Mouse (Mus musculus) forebrain, postnatal 0 days (tissue): ENCODE data around the gene Nrxn3. TPM values are rescaled to one million over a fixed set of nuclear protein-coding genes. Genes with fewer than 3 reads are reported as not detected.

Experiments
- ATAC-seq: fragments of 200-750 bp; cut with Nextera tagmentation; 2 replicates; pipeline ENCODE4 v1.8.0; 2017; ENCODE audit warnings: mild to moderate bottlenecking, moderate library complexity
- DNase-seq: peaks from one replicate; pipeline ENCODE4 v3.0.0-alpha.2; 2015
- H3K27ac ChIP-seq: fragments of 300-500 bp; sonication (generic); 2 replicates; pipeline ENCODE4 v1.5.1; 2014; ENCODE audit warnings: low read depth, mild to moderate bottlenecking, antibody characterized with exemption, low read length, moderate library complexity, mixed read lengths
- H3K27me3 ChIP-seq: fragments of 300-500 bp; sonication (generic); 2 replicates; pipeline ENCODE4 v1.6.1; 2014; ENCODE audit warnings: mild to moderate bottlenecking, low read length, mixed read lengths; ENCODE audit not compliant: insufficient read depth
- H3K36me3 ChIP-seq: fragments of 300-500 bp; sonication (generic); 2 replicates; pipeline ENCODE4 v1.6.1; 2014; ENCODE audit warnings: mild to moderate bottlenecking, moderate library complexity; ENCODE audit not compliant: insufficient read depth
- H3K4me1 ChIP-seq: fragments of 300-500 bp; sonication (generic); 2 replicates; pipeline ENCODE4 v1.6.1; 2014; ENCODE audit warnings: antibody characterized with exemption; ENCODE audit not compliant: insufficient read depth
- H3K4me2 ChIP-seq: fragments of 300-500 bp; sonication (generic); 2 replicates; pipeline ENCODE4 v1.6.1; 2014; ENCODE audit warnings: low read depth, mild to moderate bottlenecking, moderate library complexity
- H3K4me3 ChIP-seq: fragments of 300-500 bp; sonication (generic); 2 replicates; pipeline ENCODE4 v1.5.1; 2014; ENCODE audit warnings: low read depth, low read length, mixed read lengths
- H3K9ac ChIP-seq: fragments of 300-500 bp; sonication (generic); 2 replicates; pipeline ENCODE4 v1.6.1; 2014; ENCODE audit warnings: mild to moderate bottlenecking
- H3K9me3 ChIP-seq: fragments of 300-500 bp; sonication (generic); 2 replicates; pipeline ENCODE4 v1.6.1; 2016; ENCODE audit warnings: low read length
- CTCF ChIP-seq: sonication (generic); IDR thresholded peaks from 2 replicates; pipeline ENCODE4 v1.5.1; 2016; ENCODE audit warnings: antibody characterized with exemption, control low read depth, low read depth
- WGBS: fragments of 180-500 bp; shearing (Covaris S2); extraction: QIAGEN DNeasy Blood & Tissue Kit; methylation state at CpG from one replicate; pipeline ENCODE4 v1.1.7; 2014; 5-methylcytosine and 5-hydroxymethylcytosine counted together
- polyA plus RNA-seq: library from polyadenylated mRNA; unstranded; fragments of >200 nt; fragmentation: Nextera tagmentation; extraction: Ambion mirVana; gene quantifications from 2 replicates; pipeline ENCODE4 v1.2.1, GENCODE M21; 2015
- total RNA-seq: library from RNA; depleted of rRNA; stranded (reverse); fragments of >200 nt; gene quantifications from 2 replicates; pipeline ENCODE4 v1.2.3, GENCODE M21; 2014

The Nrxn3 gene
- total and polyA plus RNA-seq, 2 experiments from 2014 or later = 59.9 to 94.6 TPM

DNA sequence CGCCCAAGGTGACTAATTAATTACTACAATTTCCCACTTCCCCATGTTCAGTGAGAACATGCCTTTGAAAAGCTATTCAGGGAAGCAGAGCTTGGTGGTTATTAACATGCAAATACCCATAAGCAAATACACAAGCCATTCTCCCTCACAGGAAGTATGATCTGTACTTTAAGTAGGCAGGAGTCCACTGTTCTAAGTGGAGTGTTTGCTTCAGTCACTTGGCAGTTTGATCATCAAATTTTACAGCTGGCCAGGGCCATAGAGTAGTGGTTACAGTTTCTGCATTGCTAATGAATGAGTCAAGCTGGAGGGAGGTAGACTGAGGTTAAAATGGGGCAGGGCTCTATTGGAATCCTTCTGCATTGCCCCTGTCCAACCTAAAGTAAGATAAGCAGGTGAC, 1120.2 kb downstream of the Nrxn3 start:
- no peak overlapping the region for H3K9ac ChIP-seq
- TF ChIP-seq CTCF = no peak
- DNase-seq (no peak), ATAC-seq (no peak)
- WGBS = 68% methylated on average over 1 of the region's 1 CpGs
- H3K27me3 ChIP-seq = no peaks in the 10 kb centered on the region
- peaks cover 6% of the 10 kb centered on the region; the same call in 1 of the 2 replicates for H3K4me1 ChIP-seq
- H3K4me2 ChIP-seq = no peak overlapping the region
- no peaks in the 10 kb centered on the region for H3K36me3 ChIP-seq
- no peak overlapping the region for H3K27ac ChIP-seq
- no peak overlapping the region for H3K4me3 ChIP-seq
- H3K9me3 ChIP-seq = no peaks in the 10 kb centered on the region

DNA sequence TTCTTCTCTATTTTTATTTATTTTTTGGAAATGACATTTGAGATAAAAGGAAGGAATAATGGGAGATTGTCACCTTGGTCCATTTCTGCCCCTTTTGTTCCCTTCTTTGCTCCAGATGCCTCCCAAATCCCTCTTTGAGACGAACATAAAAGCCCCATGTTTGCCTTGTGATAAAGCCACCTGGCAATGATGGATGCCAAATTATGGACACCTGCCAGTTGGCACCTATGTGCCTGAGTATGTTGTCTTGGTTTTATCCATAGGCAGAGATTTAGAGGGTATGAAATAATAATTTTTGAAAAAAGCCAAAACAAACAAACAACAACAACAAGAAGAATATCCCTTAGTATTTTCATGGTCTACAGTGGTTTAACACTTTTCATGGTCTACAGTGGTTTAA, 1125.4 kb downstream of the Nrxn3 start:
- 36% methylated on average over 1 of the region's 1 CpGs for WGBS
- Histone ChIP-seq H3K4me2 (no peak overlapping the region), H3K9ac (no peak overlapping the region), H3K9me3 (no peaks in the 10 kb centered on the region), H3K27me3 (no peaks in the 10 kb centered on the region), H3K36me3 (no peaks in the 10 kb centered on the region), H3K27ac (no peak overlapping the region), H3K4me1 (peaks cover 6% of the 10 kb centered on the region; the same call in 1 of the 2 replicates), H3K4me3 (no peak overlapping the region)
- DNase-seq (no peak), ATAC-seq (no peak)
- TF ChIP-seq CTCF = no peak

DNA sequence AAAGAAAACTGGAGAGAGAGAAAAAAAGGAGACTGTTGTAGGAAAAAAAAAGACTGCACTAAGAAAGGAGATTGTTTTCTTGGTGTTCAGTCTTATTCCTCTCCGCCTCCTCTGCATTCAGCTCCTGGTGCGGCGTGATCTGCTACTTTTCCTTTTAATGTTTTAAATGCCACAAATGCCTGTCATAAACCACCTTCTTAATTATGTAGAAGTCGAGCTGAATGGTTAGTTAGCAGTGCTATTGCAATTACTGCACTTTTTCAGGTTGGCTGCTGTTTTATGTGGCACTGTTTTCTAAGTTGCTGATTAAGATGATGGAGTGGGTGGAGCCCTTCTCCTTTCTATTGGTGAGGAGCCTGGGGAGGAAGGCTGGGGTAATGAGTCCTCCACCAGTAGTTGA, 1131.7 kb downstream of the Nrxn3 start:
- H3K4me2 ChIP-seq = no peak overlapping the region
- WGBS = 11% methylated on average over 4 of the region's 4 CpGs

DNA sequence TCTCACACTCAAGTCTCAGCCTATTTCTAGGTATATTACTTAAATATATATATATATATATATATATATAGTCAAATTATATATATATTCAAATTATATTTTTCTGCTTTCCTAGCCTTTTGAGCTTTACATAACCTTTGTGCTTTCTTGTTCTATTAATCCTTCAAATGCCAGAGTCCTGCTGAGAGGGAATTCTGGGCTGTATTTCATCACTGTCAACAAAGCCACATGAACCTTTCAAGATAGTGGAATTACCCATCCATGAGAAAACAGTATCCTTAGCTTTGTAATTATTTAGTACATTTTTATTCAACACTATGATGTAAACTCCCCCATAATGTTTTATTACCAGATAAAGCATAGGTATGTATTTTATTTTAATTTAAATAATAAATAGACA, 1144.4 kb downstream of the Nrxn3 start:
- H3K27me3 ChIP-seq = no peaks in the 10 kb centered on the region
- no peak for ATAC-seq
- H3K9ac ChIP-seq = no peak overlapping the region
- H3K4me1 ChIP-seq = no peaks in the 10 kb centered on the region
- no peaks in the 10 kb centered on the region for H3K9me3 ChIP-seq
- no peak overlapping the region for H3K4me2 ChIP-seq
- no peak for DNase-seq
- H3K27ac ChIP-seq = no peak overlapping the region
- H3K36me3 ChIP-seq = no peaks in the 10 kb centered on the region
- TF ChIP-seq CTCF = no peak
- H3K4me3 ChIP-seq = no peak overlapping the region

More for the DNA sequence above, 1131.7 kb downstream of the Nrxn3 start:
- ATAC-seq (no peak; the same call in 1 of the 2 replicates), DNase-seq (no peak)
- Histone ChIP-seq H3K36me3 (no peaks in the 10 kb centered on the region), H3K4me1 (no peaks in the 10 kb centered on the region; the same call in 1 of the 2 replicates), H3K9me3 (no peaks in the 10 kb centered on the region), H3K27ac (no peak overlapping the region), H3K9ac (no peak overlapping the region), H3K27me3 (no peaks in the 10 kb centered on the region), H3K4me3 (no peak overlapping the region)
- TF ChIP-seq CTCF = no peak

DNA sequence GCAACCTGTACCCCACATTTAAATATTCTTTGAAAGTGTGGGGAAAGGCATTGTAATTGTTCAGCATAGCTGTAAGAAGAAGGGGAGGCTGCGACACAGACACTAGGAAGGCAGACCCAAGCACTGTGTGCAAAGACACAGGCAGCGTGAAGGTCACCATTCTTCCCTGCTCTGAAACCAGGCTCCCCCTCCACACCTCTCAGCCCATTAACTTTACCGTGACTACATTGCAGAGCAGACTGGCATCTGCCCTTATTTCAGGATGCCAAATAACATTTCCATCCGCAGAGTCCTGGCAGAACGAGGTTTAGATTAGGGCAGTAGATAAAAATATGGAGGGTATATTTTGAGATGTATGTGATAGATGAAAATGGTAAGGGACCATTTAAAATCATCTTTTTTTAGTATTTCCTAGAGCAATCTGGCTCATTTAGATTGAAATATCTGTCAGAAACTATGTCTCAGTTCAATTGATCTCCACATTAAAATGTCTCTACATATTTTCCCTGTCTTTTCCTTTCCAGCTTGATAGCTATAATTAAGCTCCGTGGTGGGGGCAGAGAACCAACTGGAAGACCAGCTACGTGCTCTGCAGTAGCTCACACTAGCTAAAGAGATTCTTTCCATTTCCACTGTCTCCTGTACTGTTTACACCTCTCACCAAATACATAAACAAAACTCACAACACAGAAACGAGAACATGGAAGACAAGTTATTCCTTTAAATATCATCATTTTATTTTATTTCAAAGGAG, 1160.1 kb downstream of the Nrxn3 start:
- H3K4me1 ChIP-seq = 0 out of 2 replicates have a peak, but pooled peaks cover 2% of the 10 kb centered on the region
- H3K4me3 ChIP-seq = no peak overlapping the region
- no peak for TF ChIP-seq CTCF
- ATAC-seq (no peak), DNase-seq (no peak)
- WGBS = 45% methylated on average over 8 of the region's 8 CpGs
- H3K4me2 ChIP-seq = no peak overlapping the region
- H3K9ac ChIP-seq = no peak overlapping the region
- no peaks in the 10 kb centered on the region for H3K9me3 ChIP-seq
- H3K27ac ChIP-seq = no peak overlapping the region
- no peaks in the 10 kb centered on the region for H3K36me3 ChIP-seq
- no peaks in the 10 kb centered on the region for H3K27me3 ChIP-seq

DNA sequence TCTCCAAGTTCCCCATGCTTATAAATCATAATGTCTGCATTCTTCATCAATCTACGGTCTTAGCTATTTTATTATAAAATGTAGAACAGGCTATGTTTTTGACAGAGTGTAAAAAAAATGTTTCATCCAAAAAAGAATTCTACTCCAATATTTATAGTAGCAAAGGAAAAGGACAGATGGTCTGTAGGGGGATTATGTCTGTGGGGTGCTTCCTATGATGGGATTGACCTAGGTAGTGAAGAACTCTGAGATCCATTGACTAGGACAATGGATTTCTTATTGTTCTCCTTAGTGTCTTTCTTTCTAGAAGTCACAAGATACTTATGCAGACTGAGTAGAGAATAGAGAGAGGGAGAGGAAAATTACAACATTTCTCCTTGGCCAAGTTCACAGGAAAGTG, 1161.9 kb downstream of the Nrxn3 start:
- H3K36me3 ChIP-seq = no peaks in the 10 kb centered on the region
- no peak overlapping the region for H3K4me2 ChIP-seq
- no peak for TF ChIP-seq CTCF
- DNase-seq (no peak), ATAC-seq (no peak)
- H3K4me1 ChIP-seq = no peaks in the 10 kb centered on the region
- H3K27me3 ChIP-seq = no peaks in the 10 kb centered on the region
- no peak overlapping the region for H3K27ac ChIP-seq
- WGBS = 77% methylated on average over 1 of the region's 1 CpGs
- no peak overlapping the region for H3K9ac ChIP-seq
- H3K4me3 ChIP-seq = no peak overlapping the region
- H3K9me3 ChIP-seq = no peaks in the 10 kb centered on the region

DNA sequence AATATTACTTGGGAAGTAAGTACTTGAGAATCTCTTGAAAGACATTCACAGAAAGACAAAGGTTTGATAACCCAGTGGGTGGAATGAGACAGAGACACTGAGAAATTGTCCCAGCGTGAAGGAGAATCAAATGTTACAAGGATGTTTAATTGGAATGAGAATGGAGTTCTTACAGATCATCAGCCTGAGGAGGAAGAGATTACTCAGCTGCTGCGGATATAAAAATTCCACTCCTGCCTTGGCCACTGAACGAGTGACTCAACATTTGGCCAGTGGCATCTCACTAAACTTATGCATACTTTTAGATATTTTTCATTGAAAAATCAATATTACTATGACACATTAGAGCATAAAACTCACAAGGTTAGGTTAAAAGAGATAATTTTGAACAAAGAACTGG, 1166.0 kb downstream of the Nrxn3 start:
- ATAC-seq (no peak), DNase-seq (no peak)
- no peak overlapping the region for H3K4me3 ChIP-seq
- H3K4me1 ChIP-seq = no peaks in the 10 kb centered on the region
- H3K27me3 ChIP-seq = no peaks in the 10 kb centered on the region
- no peak overlapping the region for H3K9ac ChIP-seq
- TF ChIP-seq CTCF = no peak
- WGBS = 88% methylated on average over 3 of the region's 3 CpGs
- H3K27ac ChIP-seq = no peak overlapping the region
- H3K36me3 ChIP-seq = no peaks in the 10 kb centered on the region
- no peaks in the 10 kb centered on the region for H3K9me3 ChIP-seq
- no peak overlapping the region for H3K4me2 ChIP-seq
